Mouse (Mus musculus): ENCODE measurements at regions not wholly inside any gene's neighbourhood (a gene's known extent, or its start where the extent isn't known, plus 50 kb on each side); places are given as distances from the start of the nearest gene placed in this dataset.

DNA sequence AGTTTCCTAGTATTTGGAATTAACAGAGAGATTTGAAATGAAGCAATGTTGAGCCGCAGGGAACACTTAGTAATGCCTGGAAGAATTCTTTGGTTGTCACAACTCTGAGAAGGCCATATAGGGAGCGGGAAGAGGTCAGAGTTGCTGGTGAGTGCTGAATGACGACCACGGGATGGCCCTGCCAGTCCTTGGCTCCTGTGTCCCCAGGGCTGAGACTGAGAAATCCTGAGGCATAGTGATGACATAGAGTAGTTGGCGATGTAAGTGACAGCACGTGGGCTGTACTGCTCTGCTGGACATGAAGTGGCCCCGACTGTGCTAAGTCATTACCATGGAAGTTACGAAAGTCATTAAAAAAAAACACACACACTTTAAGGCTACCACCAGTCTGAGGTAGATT is 190.1 kb upstream of the Klf4 start:
- H3K9ac ChIP-seq (ENCODE audit: low read depth, low read length, severe bottlenecking) = no peak overlapping the region
- no peaks in the 10 kb centered on the region for H3K4me1 ChIP-seq (ENCODE audit: control insufficient read depth, insufficient read depth, low read length)
- WGBS = 78% methylated on average over 8 of the region's 8 CpGs
- no peak for TF ChIP-seq POLR2A (IDR thresholded peaks at IDR 0.05; ENCODE audit: borderline replicate concordance, extremely low read depth, insufficient read depth, insufficient read length)
- DNase-seq (ENCODE audit: low spot score) (no peak), ATAC-seq (ENCODE audit: low FRiP score, low read depth) (no peak)
- H3K27me3 ChIP-seq (ENCODE audit: control insufficient read depth, insufficient read depth, low read length) = no peaks in the 10 kb centered on the region
- H3K36me3 ChIP-seq (ENCODE audit: control insufficient read depth, insufficient read depth, low read length) = no peaks in the 10 kb centered on the region
- H3K9me3 ChIP-seq (ENCODE audit: control insufficient read depth, low read length) = no peaks in the 10 kb centered on the region
- no peak overlapping the region for H3K4me3 ChIP-seq (replicated peaks; ENCODE audit: low read length)
- H3K4me2 ChIP-seq (replicated peaks; ENCODE audit: low read depth, low read length, severe bottlenecking) = no peak overlapping the region
- no peak overlapping the region for H3K27ac ChIP-seq (replicated peaks; ENCODE audit: low read depth, low read length)

DNA sequence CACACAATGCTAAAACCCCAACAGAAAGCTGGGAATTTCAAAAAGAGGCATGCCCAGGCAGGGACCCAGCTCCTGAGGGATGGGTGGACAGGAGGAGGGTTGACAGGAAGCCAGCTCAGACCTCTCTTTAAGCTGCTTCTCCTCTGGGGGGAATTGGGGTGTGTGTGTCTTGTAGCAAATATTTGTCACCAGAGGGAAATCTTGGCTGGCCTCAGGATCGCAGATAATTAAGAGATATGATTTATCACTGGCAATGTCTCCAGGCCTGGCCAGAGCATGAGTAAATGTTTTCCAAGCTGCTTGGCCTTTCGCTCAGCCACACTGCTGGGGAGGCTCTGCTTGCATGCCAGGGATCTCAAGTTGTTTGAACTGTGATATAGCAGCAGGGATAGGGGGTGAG is 189.6 kb upstream of the Klf4 start:
- DNase-seq (ENCODE audit: low spot score) (no peak), ATAC-seq (ENCODE audit: low FRiP score, low read depth) (no peak)
- whole genome bisulfite sequencing = 58% methylated on average over 2 of the region's 2 CpGs

DNA sequence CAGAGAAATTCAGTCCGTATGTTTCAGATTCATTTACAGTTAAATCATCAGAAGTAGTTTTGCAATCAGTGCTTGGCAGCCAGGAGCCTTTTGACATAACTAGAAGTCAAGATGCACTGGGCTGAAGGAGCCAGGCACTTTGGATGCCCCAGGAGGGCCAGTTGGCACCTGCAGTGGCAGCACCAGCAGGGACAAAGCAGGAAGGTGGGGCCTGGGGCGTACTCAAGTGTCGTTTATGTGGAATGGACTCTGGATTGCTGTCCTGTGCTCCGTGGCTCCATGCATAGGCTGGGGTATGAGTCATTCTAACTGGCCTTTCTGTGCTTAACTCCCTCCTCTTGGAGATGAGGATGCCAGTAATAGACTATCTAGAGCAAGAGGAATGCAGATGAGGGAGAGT is 186.2 kb upstream of the Klf4 start:
- DNase-seq (ENCODE audit: low spot score) = no peak
- Histone ChIP-seq H3K4me1 (ENCODE audit: control insufficient read depth, insufficient read depth, low read length) (no peaks in the 10 kb centered on the region), H3K27ac (replicated peaks; ENCODE audit: low read depth, low read length) (no peak overlapping the region), H3K9me3 (ENCODE audit: control insufficient read depth, low read length) (no peaks in the 10 kb centered on the region), H3K4me3 (replicated peaks; ENCODE audit: low read length) (no peak overlapping the region), H3K36me3 (ENCODE audit: control insufficient read depth, insufficient read depth, low read length) (no peaks in the 10 kb centered on the region), H3K27me3 (ENCODE audit: control insufficient read depth, insufficient read depth, low read length) (no peaks in the 10 kb centered on the region), H3K4me2 (replicated peaks; ENCODE audit: low read depth, low read length, severe bottlenecking) (no peak overlapping the region), H3K9ac (ENCODE audit: low read depth, low read length, severe bottlenecking) (no peak overlapping the region)
- ATAC-seq (ENCODE audit: low FRiP score, low read depth) = no peak
- TF ChIP-seq POLR2A (IDR thresholded peaks at IDR 0.05; ENCODE audit: borderline replicate concordance, extremely low read depth, insufficient read depth, insufficient read length) = no peak
- 70% methylated on average over 4 of the region's 4 CpGs for WGBS

More for the DNA sequence above, 189.6 kb upstream of the Klf4 start:
- Histone ChIP-seq H3K27ac (replicated peaks; ENCODE audit: low read depth, low read length) (no peak overlapping the region), H3K9ac (ENCODE audit: low read depth, low read length, severe bottlenecking) (no peak overlapping the region), H3K4me2 (replicated peaks; ENCODE audit: low read depth, low read length, severe bottlenecking) (no peak overlapping the region), H3K9me3 (ENCODE audit: control insufficient read depth, low read length) (no peaks in the 10 kb centered on the region), H3K27me3 (ENCODE audit: control insufficient read depth, insufficient read depth, low read length) (no peaks in the 10 kb centered on the region), H3K4me3 (replicated peaks; ENCODE audit: low read length) (no peak overlapping the region), H3K4me1 (ENCODE audit: control insufficient read depth, insufficient read depth, low read length) (no peaks in the 10 kb centered on the region), H3K36me3 (ENCODE audit: control insufficient read depth, insufficient read depth, low read length) (no peaks in the 10 kb centered on the region)
- TF ChIP-seq POLR2A (IDR thresholded peaks at IDR 0.05; ENCODE audit: borderline replicate concordance, extremely low read depth, insufficient read depth, insufficient read length) = no peak

DNA sequence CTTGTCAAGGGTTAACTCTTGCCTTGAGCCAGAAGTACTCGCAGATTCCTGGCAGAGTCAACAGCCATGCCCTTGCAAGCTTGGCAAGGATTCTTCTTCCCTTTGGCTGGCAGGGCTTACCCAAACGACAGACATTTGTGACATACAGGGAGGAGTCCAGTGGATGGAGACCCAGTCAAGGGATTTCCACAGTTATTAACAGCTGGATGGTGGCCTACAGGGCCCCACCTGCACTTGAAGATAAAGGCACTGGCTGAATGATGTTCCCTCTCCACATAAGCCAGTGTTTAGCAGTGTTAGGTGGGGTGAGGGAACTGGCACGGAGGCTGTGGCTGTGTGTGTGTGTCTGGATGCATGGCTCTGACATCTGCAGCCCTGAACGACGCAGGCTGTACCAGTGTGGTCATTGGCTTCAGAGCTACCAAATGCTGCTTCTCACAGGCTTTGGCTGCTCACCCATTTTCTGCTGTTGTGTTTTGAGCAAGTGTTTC is 183.9 kb upstream of the Klf4 start:
- Histone ChIP-seq H3K4me2 (replicated peaks; ENCODE audit: low read depth, low read length, severe bottlenecking) (no peak overlapping the region), H3K27me3 (ENCODE audit: control insufficient read depth, insufficient read depth, low read length) (no peaks in the 10 kb centered on the region), H3K4me3 (replicated peaks; ENCODE audit: low read length) (no peak overlapping the region), H3K4me1 (ENCODE audit: control insufficient read depth, insufficient read depth, low read length) (no peaks in the 10 kb centered on the region), H3K9ac (ENCODE audit: low read depth, low read length, severe bottlenecking) (no peak overlapping the region), H3K9me3 (ENCODE audit: control insufficient read depth, low read length) (no peaks in the 10 kb centered on the region), H3K36me3 (ENCODE audit: control insufficient read depth, insufficient read depth, low read length) (no peaks in the 10 kb centered on the region), H3K27ac (replicated peaks; ENCODE audit: low read depth, low read length) (no peak overlapping the region)
- no peak for ATAC-seq (ENCODE audit: low FRiP score, low read depth)
- DNase-seq (ENCODE audit: low spot score) = no peak
- no peak for TF ChIP-seq POLR2A (IDR thresholded peaks at IDR 0.05; ENCODE audit: borderline replicate concordance, extremely low read depth, insufficient read depth, insufficient read length)
- 69% methylated on average over 5 of the region's 5 CpGs for WGBS

DNA sequence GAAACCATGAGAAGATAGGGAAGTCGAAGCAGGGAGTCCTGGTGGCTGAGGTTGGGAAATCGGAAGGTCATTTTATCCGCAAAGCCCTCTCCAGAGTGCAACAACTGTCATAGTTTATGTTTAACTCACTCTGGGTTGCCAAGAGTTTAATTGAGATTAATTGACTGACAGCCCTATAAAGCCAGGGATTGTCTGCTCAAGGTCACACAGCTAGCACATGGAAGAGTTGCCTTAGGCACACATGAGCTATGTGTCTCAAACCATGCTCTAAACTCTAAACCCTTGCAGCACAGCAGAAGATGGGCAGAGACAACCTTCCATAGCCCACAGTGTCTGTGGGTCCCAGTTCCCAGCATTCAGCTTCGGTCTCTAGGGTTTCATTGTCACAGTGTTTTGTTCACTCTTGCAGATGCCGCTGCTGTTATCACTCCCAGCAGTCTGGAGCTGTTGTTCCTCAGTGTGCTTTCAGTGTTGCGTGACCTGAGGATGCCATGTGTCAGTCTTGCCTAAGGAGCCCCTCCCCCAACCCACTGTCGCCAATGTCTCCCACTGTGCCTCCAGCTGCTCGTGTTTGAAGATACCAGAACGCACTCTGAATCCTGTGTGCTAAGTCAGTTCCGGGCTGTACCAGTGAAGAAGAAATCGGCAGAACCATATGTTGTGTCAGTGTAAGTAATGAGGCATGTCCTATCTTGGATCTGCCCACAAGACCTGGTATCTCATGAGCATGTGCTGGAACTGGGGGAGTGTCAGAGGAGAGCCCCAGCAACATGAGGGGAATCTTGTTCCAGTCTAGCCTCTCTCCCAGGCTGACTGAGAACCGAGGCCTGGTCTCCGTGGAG is 179.5 kb upstream of the Klf4 start:
- Histone ChIP-seq H3K4me1 (ENCODE audit: control insufficient read depth, insufficient read depth, low read length) (no peaks in the 10 kb centered on the region), H3K4me3 (replicated peaks; ENCODE audit: low read length) (no peak overlapping the region), H3K27ac (replicated peaks; ENCODE audit: low read depth, low read length) (no peak overlapping the region), H3K9me3 (ENCODE audit: control insufficient read depth, low read length) (no peaks in the 10 kb centered on the region), H3K36me3 (ENCODE audit: control insufficient read depth, insufficient read depth, low read length) (no peaks in the 10 kb centered on the region), H3K4me2 (replicated peaks; ENCODE audit: low read depth, low read length, severe bottlenecking) (no peak overlapping the region), H3K27me3 (ENCODE audit: control insufficient read depth, insufficient read depth, low read length) (no peaks in the 10 kb centered on the region), H3K9ac (ENCODE audit: low read depth, low read length, severe bottlenecking) (no peak overlapping the region)
- ATAC-seq (ENCODE audit: low FRiP score, low read depth) (no peak), DNase-seq (ENCODE audit: low spot score) (no peak)
- WGBS = 67% methylated on average over 13 of the region's 13 CpGs
- no peak for TF ChIP-seq POLR2A (IDR thresholded peaks at IDR 0.05; ENCODE audit: borderline replicate concordance, extremely low read depth, insufficient read depth, insufficient read length)

Measured in limb, embryonic 14.5 days (tissue).